Mouse (Mus musculus): ENCODE results near the gene Ptk6. TPM values are rescaled to one million over a fixed set of nuclear protein-coding genes. Genes with fewer than 3 reads are reported as not detected.

Gene Ptk6
- total RNA-seq (2021): not detected

DNA sequence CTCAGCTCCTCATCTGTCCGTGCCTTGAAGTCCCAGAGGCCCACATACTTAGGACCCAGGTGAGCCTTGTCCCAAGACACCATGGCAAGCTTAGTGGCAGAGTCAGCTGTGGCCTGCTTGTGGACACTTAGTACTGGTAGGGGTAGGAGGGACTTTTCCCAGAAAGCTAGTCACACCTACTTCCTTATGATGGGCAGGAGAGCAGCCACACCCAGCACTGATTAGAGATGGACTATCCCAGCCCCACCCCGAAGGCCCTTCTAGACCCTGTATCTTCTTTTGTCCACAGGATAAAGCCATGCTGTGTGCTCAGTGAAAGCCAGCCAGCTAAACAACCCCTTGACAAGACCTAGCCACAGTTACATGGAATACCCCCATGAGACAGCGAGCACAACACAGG is at the start of gene Ptk6:
Ptk6 (minus strand) TSS at position 368 of the 400 bp plus-strand sequence.
- DNase-seq: no peak

DNA sequence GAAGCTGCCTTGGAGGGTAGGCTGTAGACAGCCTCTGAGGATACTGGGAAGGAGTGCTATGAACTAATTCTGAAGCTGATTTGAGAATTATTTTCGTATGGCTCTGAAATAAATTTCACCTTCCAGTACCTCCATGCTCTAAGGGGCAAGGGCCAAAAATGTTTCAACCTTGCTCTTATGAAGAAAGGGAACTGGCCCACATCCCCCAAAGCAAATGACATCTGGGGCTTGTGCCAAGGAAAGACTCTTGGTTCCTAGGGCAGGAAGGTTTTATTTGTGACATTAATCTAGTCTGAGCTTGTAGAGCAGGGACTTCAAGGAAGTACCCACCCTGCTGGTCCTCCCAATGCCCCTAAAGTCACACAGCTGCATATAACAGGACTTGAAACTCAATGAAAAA is 49.3 kb upstream of the Ptk6 start:
- DNase-seq: no peak

DNA sequence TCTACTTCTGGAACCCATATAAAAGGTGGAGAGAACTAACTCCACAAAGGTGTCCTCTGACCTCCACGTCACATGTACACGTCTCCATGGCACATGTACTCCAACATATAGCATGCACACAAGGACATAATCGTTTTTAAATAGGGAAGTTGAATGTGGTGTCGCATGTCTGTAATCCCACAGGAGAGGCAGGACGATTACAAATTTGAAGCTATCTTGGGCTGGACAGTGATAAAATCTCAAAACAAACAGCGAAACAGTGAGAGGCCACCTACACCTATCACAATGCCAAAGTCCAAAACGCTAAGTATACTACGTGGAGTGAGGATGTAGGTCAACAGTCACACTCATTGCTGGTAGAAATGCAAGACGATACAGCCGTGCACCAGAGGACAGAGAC is 46.6 kb upstream of the Ptk6 start:
- DNase-seq: no peak

DNA sequence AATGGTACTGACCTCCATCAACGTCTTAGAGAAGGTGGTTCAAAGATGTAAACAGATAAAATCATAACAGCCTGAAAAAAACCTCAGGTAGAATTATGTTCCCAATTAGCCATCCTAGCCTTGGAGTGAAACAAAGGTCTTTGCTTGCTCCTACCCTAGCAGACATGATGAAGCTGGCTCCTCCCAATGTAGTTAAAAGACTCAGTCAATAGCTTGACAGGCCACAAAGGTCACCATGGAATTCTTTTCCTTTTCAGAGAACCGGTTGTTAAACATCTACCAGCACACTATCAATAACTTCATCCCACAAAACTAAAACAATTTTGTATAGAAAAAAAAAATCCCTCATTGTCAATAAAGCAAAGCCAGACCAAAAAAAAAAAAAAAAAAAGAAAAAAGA is 42.4 kb upstream of the Ptk6 start:
- DNase-seq: no peak

DNA sequence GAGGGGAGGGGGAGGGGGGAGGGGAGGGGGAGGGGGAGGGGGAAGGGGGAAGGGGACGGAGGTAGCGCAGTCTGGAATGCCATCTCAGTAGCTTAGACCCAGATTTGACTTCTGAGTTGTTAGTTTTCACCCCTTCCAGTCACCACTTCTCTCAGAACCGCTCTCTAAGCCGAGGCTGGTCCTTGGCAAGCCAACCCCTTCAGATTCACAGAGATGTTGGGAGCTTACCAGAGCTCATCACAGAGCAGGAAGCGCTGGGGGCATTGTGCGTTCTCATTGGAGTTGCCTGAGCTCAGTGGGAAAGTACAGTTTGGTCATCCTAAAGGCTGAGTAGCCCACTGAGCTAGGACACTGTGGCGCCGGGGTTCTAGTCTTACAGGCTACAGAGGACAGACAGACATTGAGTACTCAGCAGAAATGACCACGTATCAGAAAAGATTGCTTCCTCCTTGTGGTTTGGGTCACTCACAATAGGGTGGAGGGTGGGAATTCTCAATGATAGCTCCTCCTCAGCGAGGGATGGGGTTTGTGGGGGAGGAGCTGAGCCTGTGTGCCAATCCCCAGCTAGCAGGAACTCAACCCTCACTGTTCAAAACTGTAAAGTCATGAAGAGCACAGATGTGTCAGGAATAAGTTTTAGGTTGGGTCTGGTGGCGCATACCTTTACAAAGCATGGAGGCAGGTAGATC is 41.3 kb upstream of the Ptk6 start:
- DNase-seq: peak; percentile 49

DNA sequence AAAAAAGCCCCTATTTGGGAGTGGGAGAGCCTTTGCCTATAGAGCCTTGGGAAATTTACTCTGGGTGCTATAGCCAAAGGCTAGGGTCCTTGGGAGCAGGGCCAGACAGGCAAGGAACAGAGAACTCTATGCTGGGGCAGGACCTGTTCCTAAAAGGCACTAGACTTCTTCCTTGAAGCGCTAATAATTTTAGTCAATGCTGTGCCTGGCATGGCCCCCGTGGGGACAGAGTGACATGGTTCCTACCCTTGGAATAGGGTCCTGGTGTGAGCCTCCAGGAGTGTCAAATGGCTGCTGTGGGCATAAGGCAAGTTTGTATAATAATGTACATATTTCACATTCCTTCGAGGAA is 39.7 kb upstream of the Ptk6 start:
- DNase-seq: no peak

DNA sequence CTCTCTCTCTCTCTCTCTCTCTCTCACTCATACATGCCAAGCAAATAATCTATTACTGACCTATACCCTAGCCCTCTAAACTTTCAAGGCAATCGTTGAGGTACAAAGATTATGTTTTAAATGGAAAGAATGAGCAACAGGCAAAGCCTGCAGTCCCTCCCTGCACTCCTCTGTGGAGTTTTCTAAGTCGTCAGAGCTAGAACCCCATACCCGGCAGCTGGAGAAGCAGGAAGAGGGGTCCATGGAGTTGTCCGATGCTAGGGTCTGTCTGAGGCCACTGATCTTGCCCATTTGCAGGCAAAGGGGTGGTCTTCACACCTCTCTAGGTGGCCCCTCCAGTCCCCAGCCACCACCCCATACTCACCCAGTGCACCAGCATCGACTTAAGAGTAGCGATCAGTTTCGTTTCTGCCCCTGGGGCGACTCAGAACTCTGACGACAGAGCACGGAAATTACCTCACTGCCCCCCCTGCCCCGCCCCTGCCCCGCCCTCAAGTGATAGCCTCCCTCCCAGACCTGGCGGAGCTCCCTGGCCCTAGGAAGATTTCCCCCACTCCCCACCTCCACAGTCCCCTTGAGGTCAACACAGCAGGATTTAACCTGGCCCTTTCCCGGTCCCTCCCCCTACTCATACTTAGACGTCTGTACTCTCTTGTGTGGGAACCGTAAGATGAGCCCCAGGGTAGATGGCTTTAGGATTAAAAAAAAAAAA is 39.2 kb upstream of the Ptk6 start, which contains the start of gene Helz2:
Helz2 (minus strand) TSS at position 426 of the 712 bp plus-strand sequence.
- peak; percentile 54 for DNase-seq

DNA sequence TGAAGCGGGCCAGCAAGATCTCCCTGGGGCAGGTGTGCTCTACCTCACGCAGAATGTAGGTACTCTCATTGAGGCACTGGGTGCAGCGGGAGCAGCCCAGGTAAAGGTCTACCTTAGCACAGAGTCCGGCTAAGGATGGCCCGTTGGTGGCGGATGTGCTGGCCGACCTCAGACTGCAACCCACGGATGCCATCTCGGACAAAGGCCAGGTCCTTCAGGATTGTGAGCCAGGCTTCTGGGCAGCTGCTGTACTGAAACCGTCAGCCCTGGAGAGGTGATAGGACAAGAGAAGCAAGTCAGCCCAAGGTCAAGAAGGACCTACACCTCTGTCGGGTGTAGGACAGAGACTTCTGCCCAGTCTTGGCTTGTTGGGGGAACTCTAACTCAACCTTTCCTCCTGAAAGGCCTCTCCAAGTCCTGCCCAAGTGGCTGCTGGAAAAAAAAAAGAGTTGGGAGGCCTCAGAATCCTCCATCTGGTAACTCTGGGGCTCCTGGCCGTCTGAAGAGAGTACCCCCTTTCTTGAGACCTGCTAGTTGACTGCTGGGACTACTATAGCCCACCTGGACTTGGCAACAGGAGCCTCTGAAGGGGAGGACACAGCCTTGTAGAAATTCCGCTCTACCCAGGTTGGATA is 38.3 kb upstream of the Ptk6 start:
- DNase-seq: no peak

DNA sequence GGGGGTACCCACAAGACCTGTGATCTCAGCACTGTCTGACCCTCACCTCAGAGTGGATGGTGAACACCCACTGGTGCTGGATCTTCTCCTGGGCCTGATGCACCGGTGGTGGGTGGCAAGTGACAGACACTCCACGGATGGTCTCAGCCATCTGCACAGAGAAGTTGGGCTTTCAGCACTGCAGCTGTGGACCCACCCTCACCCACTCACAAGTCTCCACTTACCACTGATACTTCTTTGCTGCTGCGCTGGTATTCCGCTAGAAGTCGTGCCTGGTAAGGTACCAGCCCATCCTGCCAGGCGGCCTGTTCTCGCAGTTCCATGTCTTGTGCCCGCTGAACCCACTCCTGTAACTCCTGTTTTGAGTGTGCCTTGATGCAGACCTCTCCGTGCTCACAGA is 36.7 kb upstream of the Ptk6 start:
- no peak for DNase-seq

DNA sequence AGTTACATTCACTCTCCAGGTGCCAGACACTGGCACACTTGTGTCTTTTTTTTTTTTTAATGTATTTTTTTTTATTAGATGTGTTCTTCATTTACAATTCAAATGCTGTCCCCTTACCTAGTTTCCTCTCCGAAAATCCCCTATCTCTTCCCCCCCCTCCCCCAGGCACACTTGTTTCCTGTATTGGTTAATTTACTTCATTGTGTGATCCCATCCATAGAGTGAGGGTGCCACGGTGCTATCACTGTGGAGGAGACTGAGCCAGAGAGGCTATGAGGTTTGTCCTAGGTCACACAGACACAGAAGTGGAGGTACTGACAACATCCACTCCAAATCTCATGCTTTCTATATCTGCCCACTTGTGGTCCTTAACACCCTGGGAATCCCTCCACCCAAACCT is 36.3 kb upstream of the Ptk6 start:
- no peak for DNase-seq

DNA sequence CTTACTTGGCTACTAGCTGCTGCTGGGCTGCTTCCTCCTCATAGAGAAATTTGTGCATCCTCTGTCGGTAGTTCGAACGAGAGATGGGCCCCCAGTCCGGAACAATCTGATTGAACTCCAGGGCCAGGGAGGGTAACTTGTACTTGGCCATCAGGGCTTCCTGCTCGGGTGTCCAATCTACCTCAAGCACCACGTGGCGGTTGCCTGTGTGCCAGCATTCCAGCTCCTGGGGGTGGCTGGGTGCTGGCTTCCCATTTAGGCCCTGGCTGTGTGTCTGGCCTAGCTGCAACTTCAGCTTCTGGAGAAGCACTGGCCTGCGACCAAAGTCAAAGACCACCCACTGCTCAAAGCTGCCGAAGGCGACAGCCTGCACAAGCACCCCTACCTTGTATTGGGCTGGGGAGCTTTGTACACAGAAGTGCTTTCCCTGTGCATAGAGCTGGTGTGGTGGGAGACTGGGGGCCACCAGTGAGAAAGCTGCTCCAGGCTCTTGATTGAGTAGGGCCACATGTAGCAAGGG is 35.6 kb upstream of the Ptk6 start:
- no peak for DNase-seq

DNA sequence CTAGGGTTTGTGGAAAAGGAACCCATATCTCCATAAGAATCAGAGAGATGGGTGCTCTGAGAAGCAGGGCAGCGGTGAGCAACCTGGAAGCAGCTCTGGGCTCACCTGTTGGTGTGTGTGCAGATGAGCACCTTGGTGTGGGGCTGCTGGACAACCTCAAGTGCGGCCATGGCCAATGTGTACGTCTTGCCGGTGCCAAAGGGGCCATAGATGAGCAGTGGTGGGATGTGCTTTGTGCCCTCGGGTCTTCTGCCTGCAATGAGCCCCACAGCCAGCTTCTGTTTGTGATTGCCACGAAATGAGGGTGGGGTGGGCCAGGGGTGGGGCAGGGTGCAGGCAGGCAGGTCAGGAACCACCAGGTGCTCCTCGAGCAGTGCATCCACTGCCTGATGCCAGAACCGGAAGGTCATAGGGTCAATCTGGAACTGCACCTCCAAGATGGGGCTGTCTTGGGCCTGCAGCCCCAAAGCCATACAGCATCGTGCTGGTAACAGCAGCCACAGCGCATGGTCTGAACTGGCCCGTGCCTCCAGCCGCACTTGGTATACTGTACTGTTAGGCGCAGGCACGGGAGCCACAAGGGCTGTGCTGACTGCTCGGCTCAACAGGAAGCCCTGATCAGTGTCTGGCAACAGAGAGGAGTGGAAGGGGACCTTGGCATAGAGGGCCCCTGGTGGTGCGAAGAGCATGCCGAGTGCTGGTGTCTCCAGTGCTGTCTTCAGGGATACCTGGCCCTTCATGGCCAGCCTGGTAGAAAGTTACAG is 34.8 kb upstream of the Ptk6 start:
- no peak for DNase-seq

DNA sequence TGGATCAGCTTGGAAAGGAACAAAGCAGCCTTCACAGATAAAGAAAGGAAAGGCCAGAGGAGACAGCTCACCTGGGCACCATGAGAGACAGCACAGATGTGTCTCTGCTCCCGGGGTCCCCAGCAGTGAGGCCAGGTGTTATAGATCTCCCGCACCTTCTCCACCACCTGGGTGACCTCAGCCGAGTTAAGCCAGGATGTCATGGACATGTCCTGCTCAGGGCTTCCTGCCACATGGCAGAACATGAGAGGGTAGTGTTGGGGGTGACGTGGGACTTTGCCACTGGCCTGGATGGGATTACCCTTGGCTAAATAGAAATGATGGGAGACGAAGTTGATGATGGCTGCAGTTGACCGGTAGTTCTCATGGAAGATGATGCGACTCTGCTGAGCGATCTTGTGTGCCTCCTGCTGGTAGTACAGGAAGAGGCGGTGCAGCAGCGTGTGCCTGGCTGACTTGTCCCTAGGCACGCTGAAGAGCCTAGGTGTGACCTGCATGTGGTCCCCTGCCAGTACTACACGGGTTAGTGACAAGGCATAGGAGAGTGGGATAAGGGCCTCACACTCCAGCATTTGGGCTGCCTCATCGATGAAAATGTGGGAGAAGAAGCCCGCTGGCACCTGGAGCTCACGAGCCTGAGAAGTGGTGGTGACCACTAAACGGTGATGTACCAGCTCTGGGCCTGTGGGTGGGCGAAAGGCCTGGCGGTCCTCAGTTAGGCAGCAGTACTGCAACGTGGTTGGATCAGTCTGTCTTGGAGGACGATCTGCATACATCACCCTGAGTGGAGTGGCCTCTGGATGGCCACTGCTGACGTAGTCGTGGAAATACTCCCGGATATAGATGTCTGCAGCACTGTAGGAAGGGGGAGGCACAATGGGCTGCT is 33.3 kb upstream of the Ptk6 start:
- no peak for DNase-seq

DNA sequence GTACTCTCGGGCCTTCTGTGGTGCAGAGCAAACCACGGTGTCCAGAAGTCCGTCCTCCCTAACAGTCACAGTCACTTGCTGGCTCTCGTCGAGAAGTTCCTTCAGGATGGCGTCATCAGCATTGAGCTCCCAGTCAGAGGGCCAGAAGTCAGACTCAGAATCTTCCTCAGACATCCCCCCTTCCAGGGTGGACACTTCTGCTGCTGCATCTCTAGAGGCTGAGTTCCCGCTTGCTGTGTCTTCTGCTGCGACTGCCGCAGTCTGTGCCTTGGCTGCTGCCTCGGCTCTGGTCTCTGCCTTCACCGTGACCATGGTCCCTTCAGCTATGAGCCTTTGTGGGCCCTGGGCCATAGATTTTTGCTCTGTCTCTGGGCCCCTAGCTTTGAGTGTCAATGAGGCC is 32.1 kb upstream of the Ptk6 start:
- no peak for DNase-seq

DNA sequence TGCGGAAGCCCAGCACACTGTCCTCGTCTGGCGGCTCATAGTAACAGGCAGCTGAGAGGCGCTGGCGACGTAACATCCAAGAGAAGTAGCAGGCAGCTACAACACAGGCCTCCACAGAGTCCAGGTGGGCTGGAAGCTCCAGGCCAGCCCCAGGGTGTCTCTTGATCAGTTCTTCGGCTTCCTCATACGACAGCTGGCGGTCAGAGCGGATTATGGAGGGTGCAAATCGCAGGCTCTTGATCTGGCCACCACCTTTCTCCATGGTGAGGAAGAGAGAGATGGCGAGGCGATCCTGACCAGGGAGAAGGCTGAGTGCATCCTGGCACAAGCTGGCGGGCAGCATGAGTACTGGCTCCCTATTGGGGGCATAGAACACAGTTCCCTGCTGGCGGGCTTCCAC is 30.9 kb upstream of the Ptk6 start:
- DNase-seq: no peak

DNA sequence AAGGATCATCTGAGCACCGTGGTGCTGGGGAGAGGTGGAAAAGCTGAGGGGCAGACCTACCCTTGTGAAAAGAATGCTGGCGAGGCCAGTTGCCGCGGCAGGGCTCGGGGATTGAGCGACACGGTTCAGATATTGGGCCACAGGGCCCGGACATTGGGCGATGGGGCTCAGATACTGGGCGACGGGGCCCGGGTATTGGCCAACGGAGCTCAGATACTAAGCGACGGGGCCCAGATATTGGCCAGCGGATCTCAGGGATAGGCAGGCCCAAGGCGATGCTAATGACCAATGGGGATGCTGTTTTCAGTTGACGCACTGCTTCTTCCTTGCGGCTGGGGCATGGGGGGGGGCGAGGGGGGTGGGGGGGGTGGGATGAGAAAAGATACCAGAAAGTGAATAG is 28.6 kb upstream of the Ptk6 start:
- no peak for DNase-seq

DNA sequence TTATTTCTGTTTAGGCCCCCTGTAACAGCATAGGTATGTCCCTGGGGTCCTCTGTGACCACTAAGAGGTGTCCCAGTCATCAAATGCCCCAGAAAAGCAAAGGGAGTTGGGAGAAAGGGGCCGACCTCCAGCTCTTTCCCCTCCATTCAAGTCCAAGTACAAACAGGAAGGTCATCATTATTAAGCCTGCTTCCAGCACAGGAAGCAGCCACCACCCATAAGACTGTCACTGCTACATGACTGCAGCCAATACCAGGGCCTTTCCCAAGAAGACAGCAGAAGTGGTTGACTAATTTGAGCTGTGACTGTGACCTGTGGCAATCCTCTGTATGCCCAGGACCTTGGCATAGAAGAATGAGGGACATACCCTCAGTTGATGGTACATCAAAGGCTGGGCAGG is 25.7 kb upstream of the Ptk6 start:
- no peak for DNase-seq

DNA sequence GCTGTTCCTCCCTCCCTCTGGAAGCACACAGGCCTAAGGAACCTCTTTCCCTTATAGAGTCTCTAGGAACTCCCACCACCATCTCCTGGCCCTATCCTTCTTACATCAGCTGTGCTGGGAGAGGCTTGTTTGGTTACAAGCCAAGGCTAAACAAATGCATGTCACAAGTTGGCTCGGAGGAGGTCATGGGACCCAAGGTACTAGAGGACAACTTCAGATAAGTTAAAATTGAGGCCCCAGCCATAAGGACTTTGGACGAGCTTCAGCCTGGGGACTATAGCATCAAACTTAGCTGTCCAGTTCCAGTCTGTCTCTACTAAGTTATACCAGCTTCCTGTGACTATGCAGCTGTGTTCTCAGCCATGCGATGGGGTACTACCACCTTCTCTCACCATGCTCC is 24.5 kb upstream of the Ptk6 start:
- DNase-seq: no peak

DNA sequence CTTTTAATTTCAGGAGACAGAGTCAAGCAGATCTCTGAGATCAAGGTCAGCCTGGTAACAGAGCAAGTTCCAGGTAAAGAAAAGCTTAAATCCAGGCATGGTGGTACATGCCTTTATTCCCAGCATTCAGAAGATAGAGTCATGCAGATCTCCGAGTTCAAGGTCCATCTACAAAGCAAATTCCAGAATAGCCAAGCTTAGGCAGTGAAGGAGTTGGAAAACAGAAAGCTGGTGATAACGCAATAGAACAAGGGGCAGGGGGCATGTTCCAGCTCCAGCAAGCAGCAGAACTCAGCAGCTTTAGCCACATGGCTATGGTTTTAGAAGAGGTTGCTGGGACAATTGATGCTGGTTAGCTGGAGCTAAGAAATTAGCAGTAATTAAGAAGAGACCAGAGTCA is 22.4 kb upstream of the Ptk6 start:
- DNase-seq: no peak

DNA sequence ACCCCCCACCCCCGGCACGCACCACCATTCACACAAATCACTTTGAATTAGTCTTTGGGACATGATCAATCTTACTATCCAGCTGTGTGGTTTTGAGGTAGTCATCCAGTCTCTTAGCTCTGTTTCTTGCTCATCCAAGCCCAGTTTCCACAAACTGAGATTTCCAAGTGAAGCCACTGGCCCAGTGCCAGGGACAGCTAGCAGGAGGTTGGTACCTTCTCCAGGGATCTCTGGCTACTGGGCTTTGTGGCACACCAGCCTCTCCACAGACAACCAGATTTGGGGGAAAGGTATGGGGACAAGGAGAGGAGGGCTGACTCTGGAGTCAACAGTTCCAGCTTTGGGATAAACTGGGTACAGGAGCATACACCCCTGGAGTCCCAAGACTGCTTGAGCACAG is 17.8 kb upstream of the Ptk6 start:
- no peak for DNase-seq

DNA sequence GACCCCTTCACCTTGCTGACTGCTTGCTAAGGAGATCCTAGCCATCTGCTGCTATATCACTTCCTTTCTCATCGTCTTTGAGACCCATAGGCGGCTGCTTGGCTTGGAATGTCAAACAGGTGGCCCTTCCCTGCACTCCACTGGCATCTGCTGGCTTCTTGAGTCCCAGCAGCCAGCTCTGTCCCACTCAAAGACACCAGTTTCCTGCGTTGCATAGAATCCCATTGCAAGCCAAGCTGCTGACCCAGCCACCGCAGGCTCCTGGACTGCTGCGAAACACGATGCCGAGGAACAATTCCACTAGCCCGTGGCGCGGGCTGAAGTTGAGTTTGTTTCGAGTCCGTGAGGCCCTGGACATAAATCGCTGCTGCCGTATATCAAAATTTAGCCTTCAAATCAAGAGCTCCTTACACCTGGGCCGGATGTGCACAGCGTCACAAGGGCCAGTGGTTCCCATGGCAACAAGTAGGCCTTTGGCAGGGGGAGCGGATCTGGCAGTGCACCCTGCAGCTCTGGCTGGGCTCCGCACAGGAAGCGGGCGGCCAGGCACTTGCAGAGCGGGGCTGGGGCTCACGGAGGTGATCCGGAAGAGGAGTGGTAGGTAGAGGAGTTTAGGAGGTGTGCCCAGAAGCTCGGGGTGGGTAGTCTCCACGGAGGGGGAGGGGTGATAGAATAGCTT is 17.1 kb upstream of the Ptk6 start, which contains the start of gene Fndc11:
Fndc11 (plus strand) TSS at position 476 of the 679 bp plus-strand sequence.
- DNase-seq: peak; percentile 81

Measured in heart, postnatal 4 days (tissue).